Mouse (Mus musculus) myocyte (in vitro differentiated cells): Measurements from ENCODE around the gene Creb3l2.

Source experiments
- CEBPB ChIP-seq: IDR thresholded peaks from 2 replicates; pipeline ENCODE4 v1.6.1; 2011; ENCODE audit warnings: mild to moderate bottlenecking, moderate library complexity; ENCODE audit not compliant: poor library complexity, insufficient read depth, severe bottlenecking
- E2F4 ChIP-seq: IDR thresholded peaks from one replicate; pipeline ENCODE4 v1.6.1; 2011; ENCODE audit warnings: mild to moderate bottlenecking, control low read depth, moderate library complexity; ENCODE audit not compliant: insufficient read depth
- MAX ChIP-seq: IDR thresholded peaks from one replicate; pipeline ENCODE4 v1.6.1; 2011; ENCODE audit warnings: low read depth, mild to moderate bottlenecking, control low read depth
- POLR2A ChIP-seq: IDR thresholded peaks from one replicate; pipeline ENCODE4 v1.6.1; 2011; ENCODE audit warnings: low read depth, mild to moderate bottlenecking, control low read depth, moderate library complexity; ENCODE audit not compliant: insufficient read length
- POLR2AphosphoS2 ChIP-seq: IDR thresholded peaks from one replicate; pipeline ENCODE4 v1.6.1; 2011; ENCODE audit warnings: low read depth, control low read depth; ENCODE audit not compliant: insufficient read length
- USF1 ChIP-seq: IDR thresholded peaks from one replicate; pipeline ENCODE4 v1.6.1; 2011; ENCODE audit warnings: low read depth, mild to moderate bottlenecking, control low read depth, moderate library complexity

- TF ChIP-seq POLR2A (no peak), E2F4 (no peak), CEBPB (no peak), MAX (no peak), POLR2AphosphoS2 (no peak), USF1 (no peak)
These were observed 23.4 kb upstream of the Creb3l2 start for GRCm38 (mm10) chr6:37465356-37465755.
